Mouse (Mus musculus): ENCODE results near the gene Asb10. TPM values are rescaled to one million over a fixed set of nuclear protein-coding genes. Genes with fewer than 3 reads are reported as not detected.

Gene Asb10
- polyA plus RNA-seq, 2 experiments = 1.1 to 2.7 TPM

DNA sequence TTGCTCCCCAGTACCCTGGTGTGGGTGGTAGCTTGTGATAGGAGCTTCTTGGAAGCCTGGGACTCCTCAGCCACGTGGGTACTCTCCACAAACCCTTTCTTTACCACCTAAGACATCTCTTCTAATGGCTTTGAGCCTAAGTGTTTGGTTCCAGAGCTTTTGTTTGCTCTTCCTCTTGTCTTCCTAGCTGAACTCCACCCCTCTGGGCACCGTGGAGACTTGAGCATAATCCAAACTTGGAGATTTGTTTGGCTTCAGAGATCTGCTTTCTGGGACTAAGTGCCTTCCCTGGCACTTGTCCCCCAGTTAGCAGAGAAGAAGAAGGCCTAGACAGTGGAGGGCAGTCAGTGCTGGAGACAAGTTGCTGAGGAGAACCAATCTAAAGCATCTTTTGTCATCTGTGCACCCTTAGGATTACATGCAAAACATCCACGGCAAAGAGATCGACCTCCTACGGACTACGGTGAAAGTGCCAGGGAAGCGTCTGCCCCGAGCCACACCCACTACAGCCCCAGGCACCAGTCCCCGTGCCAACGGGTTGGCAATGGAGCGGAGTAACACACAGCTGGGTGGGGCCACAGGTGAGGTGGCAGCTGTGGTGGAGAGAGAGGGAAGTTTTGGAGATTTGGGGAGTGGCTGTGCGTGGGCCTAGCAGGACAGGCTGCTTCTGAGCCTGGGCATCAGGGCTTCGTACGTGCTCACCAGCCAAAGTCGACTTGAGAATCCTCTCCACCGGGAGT, 48.1 kb downstream of the Asb10 start:
- H3K9me3 ChIP-seq (ENCODE audit: control insufficient read depth, low read length) = no peaks in the 10 kb centered on the region
- TF ChIP-seq POLR2A (IDR thresholded peaks at IDR 0.05; ENCODE audit: borderline replicate concordance, extremely low read depth, insufficient read depth, insufficient read length) = no peak
- no peak overlapping the region for H3K4me3 ChIP-seq (replicated peaks; ENCODE audit: low read length)
- DNase-seq (ENCODE audit: low spot score) (no peak), ATAC-seq (ENCODE audit: low FRiP score, low read depth) (no peak)
- H3K4me1 ChIP-seq (ENCODE audit: control insufficient read depth, insufficient read depth, low read length) = no peaks in the 10 kb centered on the region
- 85% methylated on average over 16 of the region's 16 CpGs for WGBS
- no peaks in the 10 kb centered on the region for H3K27me3 ChIP-seq (ENCODE audit: control insufficient read depth, insufficient read depth, low read length)
- H3K9ac ChIP-seq (ENCODE audit: low read depth, low read length, severe bottlenecking) = no peak overlapping the region
- peaks cover 98% of the 10 kb centered on the region for H3K36me3 ChIP-seq (ENCODE audit: control insufficient read depth, insufficient read depth, low read length)
- no peak overlapping the region for H3K27ac ChIP-seq (replicated peaks; ENCODE audit: low read depth, low read length)
- H3K4me2 ChIP-seq (replicated peaks; ENCODE audit: low read depth, low read length, severe bottlenecking) = no peak overlapping the region

DNA sequence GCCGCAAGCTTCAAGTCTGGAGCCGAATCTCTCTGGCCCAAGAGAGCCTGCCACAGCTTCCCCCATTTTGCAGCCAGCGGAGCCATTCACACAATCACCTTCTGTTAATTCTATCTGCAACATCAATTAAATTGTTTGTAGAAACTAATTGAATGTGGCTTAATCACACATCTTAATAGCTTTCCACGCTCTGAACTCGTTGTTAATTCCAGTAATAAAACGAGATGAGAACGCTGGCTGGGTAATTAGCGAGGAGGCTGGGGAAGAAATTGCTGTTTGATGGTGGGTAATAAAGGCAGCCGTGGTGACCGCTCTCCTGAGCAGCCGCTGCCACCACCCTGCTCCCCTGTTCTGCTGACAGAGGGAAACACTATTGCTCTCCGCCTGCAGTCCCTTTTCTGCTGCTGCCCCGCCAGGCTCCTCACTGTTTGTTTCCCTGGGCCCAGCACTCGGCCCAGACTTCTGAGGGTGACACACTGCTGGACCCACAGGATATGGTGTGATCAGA, 50.3 kb downstream of the Asb10 start:
- Histone ChIP-seq H3K4me2 (replicated peaks; ENCODE audit: low read depth, low read length, severe bottlenecking) (no peak overlapping the region), H3K36me3 (ENCODE audit: control insufficient read depth, insufficient read depth, low read length) (peaks cover 92% of the 10 kb centered on the region), H3K9me3 (ENCODE audit: control insufficient read depth, low read length) (no peaks in the 10 kb centered on the region), H3K4me1 (ENCODE audit: control insufficient read depth, insufficient read depth, low read length) (no peaks in the 10 kb centered on the region; the same call in 1 of the 2 replicates), H3K9ac (ENCODE audit: low read depth, low read length, severe bottlenecking) (no peak overlapping the region), H3K27me3 (ENCODE audit: control insufficient read depth, insufficient read depth, low read length) (no peaks in the 10 kb centered on the region), H3K27ac (replicated peaks; ENCODE audit: low read depth, low read length) (no peak overlapping the region), H3K4me3 (replicated peaks; ENCODE audit: low read length) (no peak overlapping the region)
- DNase-seq (ENCODE audit: low spot score) (no peak), ATAC-seq (ENCODE audit: low FRiP score, low read depth) (no peak)
- 33% methylated on average over 14 of the region's 14 CpGs for WGBS
- no peak for TF ChIP-seq POLR2A (IDR thresholded peaks at IDR 0.05; ENCODE audit: borderline replicate concordance, extremely low read depth, insufficient read depth, insufficient read length)

DNA sequence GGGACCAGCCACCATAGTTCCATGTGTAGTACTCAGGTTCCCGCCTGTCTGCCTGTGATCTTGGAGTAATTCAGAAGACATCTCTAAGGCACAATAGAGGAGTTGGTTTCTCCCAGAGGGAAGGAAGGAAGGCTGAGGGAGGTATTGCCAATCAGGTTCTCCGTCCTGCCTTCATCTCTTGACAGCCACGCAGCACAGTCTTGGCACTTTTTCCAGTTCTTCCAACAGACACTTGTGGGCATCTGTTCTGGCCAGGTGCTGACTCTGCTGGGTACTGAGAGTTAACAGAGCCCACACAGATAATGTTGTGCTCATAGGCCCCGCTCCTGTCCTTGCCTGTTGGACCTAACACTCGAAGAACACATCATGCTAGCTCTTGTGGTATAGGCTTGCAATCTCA, 54.0 kb downstream of the Asb10 start:
- DNase-seq (ENCODE audit: low spot score) (no peak), ATAC-seq (ENCODE audit: low FRiP score, low read depth) (no peak)
- H3K4me2 ChIP-seq (replicated peaks; ENCODE audit: low read depth, low read length, severe bottlenecking) = no peak overlapping the region
- H3K9me3 ChIP-seq (ENCODE audit: control insufficient read depth, low read length) = no peaks in the 10 kb centered on the region
- peaks cover 81% of the 10 kb centered on the region for H3K36me3 ChIP-seq (ENCODE audit: control insufficient read depth, insufficient read depth, low read length)
- no peaks in the 10 kb centered on the region for H3K27me3 ChIP-seq (ENCODE audit: control insufficient read depth, insufficient read depth, low read length)
- peaks cover 4% of the 10 kb centered on the region; the same call in 1 of the 2 replicates for H3K4me1 ChIP-seq (ENCODE audit: control insufficient read depth, insufficient read depth, low read length)
- WGBS = 88% methylated on average over 5 of the region's 5 CpGs
- no peak overlapping the region for H3K27ac ChIP-seq (replicated peaks; ENCODE audit: low read depth, low read length)
- no peak overlapping the region for H3K9ac ChIP-seq (ENCODE audit: low read depth, low read length, severe bottlenecking)
- no peak overlapping the region for H3K4me3 ChIP-seq (replicated peaks; ENCODE audit: low read length)
- no peak for TF ChIP-seq POLR2A (IDR thresholded peaks at IDR 0.05; ENCODE audit: borderline replicate concordance, extremely low read depth, insufficient read depth, insufficient read length)

DNA sequence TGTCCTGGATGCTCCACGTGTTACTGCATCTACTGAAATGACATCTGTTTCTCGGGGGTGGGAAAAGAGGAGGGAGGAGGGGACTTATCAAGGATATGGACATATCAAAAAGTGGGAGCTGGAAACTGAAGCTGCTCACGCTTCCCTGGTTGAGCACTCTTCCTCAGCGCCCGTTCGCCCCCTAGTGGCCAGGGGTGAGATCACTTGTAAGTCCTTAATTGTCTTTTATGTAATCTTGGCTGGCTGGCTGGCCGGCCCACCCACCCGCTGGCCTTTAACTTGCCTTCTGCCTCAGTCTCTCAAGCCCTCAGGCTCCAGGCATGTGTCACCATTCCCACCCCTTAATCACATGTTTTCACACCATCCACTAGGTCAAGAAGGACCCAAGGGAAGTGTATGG, 54.7 kb downstream of the Asb10 start:
- Histone ChIP-seq H3K27ac (replicated peaks; ENCODE audit: low read depth, low read length) (no peak overlapping the region), H3K9ac (ENCODE audit: low read depth, low read length, severe bottlenecking) (no peak overlapping the region), H3K4me2 (replicated peaks; ENCODE audit: low read depth, low read length, severe bottlenecking) (no peak overlapping the region), H3K36me3 (ENCODE audit: control insufficient read depth, insufficient read depth, low read length) (peaks cover 80% of the 10 kb centered on the region), H3K27me3 (ENCODE audit: control insufficient read depth, insufficient read depth, low read length) (no peaks in the 10 kb centered on the region), H3K4me3 (replicated peaks; ENCODE audit: low read length) (no peak overlapping the region), H3K4me1 (ENCODE audit: control insufficient read depth, insufficient read depth, low read length) (peaks cover 4% of the 10 kb centered on the region; the same call in 1 of the 2 replicates), H3K9me3 (ENCODE audit: control insufficient read depth, low read length) (no peaks in the 10 kb centered on the region)
- 3% methylated on average over 8 of the region's 8 CpGs for WGBS
- TF ChIP-seq POLR2A (IDR thresholded peaks at IDR 0.05; ENCODE audit: borderline replicate concordance, extremely low read depth, insufficient read depth, insufficient read length) = no peak
- ATAC-seq (ENCODE audit: low FRiP score, low read depth) = no peak
- peak; percentile 78 for DNase-seq (ENCODE audit: low spot score)

DNA sequence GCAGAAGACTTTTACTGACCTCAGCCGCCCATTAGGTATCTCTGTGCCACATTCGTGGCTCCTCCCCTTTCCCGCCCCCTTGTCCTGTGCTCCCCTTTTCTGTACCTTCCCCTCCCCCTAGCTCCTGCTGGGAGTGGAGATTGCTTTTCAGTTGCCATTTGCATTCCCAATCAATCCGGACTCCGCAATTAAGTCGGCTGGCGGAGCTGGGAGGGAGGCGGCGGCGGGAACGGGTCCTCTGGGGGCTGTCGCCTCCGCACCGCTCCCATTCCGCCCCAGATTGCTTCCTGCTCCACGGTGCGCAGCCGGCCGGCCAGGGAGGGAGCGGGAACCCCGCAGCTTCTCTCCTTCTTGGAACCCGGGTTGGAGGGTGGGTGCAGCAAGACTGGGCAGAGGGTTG, 55.8 kb downstream of the Asb10 start:
- H3K9me3 ChIP-seq (ENCODE audit: control insufficient read depth, low read length) = no peaks in the 10 kb centered on the region
- H3K4me1 ChIP-seq (ENCODE audit: control insufficient read depth, insufficient read depth, low read length) = peaks cover 4% of the 10 kb centered on the region; the same call in 1 of the 2 replicates
- no peak for DNase-seq (ENCODE audit: low spot score)
- no peak overlapping the region for H3K4me3 ChIP-seq (replicated peaks; ENCODE audit: low read length)
- H3K36me3 ChIP-seq (ENCODE audit: control insufficient read depth, insufficient read depth, low read length) = peaks cover 80% of the 10 kb centered on the region
- no peaks in the 10 kb centered on the region for H3K27me3 ChIP-seq (ENCODE audit: control insufficient read depth, insufficient read depth, low read length)
- H3K4me2 ChIP-seq (replicated peaks; ENCODE audit: low read depth, low read length, severe bottlenecking) = peak overlapping the region; percentile 16
- no peak for TF ChIP-seq POLR2A (IDR thresholded peaks at IDR 0.05; ENCODE audit: borderline replicate concordance, extremely low read depth, insufficient read depth, insufficient read length)
- no peak overlapping the region for H3K27ac ChIP-seq (replicated peaks; ENCODE audit: low read depth, low read length)
- WGBS = 15% methylated on average over 22 of the region's 22 CpGs
- ATAC-seq (ENCODE audit: low FRiP score, low read depth) = no peak
- peak overlapping the region; percentile 34; the same call in 1 of the 2 replicates for H3K9ac ChIP-seq (ENCODE audit: low read depth, low read length, severe bottlenecking)
